ENCODE assay signal across 17 mouse cellular contexts in genomic region chr5:42270286-42271076, GRCm38 (mm10).
DNase-seq lines count a peak whose midpoint lies in the region; ATAC-seq lines count a peak whose summit lies in the region.
"Had no signal": no experiment of that assay in that cellular context is flagged by ENCODE, and none has a peak within 500 bp of the region (broad histone marks: within the 10 kb centered on the region; RNA-seq: fewer than 3 reads in every experiment).

No protein-coding gene starts in this region.

- H3K27me3 ChIP-seq in hindbrain, embryonic 16.5 days (replicated peaks; ENCODE audit: control insufficient read depth, insufficient read depth, low read length): no peaks in the 10 kb centered on the region
- no peaks in the 10 kb centered on the region for H3K27me3 ChIP-seq in midbrain, embryonic 15.5 days (replicated peaks)
- H3K27me3 ChIP-seq: heart, embryonic 13.5 days; liver, embryonic 15.5 days had no signal

- ATAC-seq in frontal cortex, adult (ENCODE audit: low TSS enrichment): peak; percentile 75
- ATAC-seq in hindbrain, embryonic 16.5 days: peak; percentile 56; the same call in 1 of the 2 replicates
- ATAC-seq in midbrain, embryonic 15.5 days (replicated peaks): peak; percentile 65; the same call in 1 of the 2 replicates

- no peaks in the 10 kb centered on the region for H3K9me3 ChIP-seq in hindbrain, embryonic 16.5 days (ENCODE audit: control insufficient read depth, low read length)
- no peaks in the 10 kb centered on the region for H3K9me3 ChIP-seq in midbrain, embryonic 15.5 days
- H3K9me3 ChIP-seq: heart, embryonic 13.5 days; limb, embryonic 10.5 days; liver, embryonic 15.5 days had no signal

- no peak overlapping the region for H3K9ac ChIP-seq in hindbrain, embryonic 16.5 days (ENCODE audit: low read depth, low read length)
- H3K9ac ChIP-seq in midbrain, embryonic 15.5 days: no peak overlapping the region
- H3K9ac ChIP-seq: heart, embryonic 13.5 days; liver, embryonic 15.5 days had no signal

- WGBS in hindbrain, embryonic 16.5 days: 49% methylated on average over 3 of the region's 3 CpGs
- 42% methylated on average over 3 of the region's 3 CpGs for WGBS in midbrain, embryonic 15.5 days

- H3K36me3 ChIP-seq in hindbrain, embryonic 16.5 days (ENCODE audit: control insufficient read depth, insufficient read depth, low read length): no peaks in the 10 kb centered on the region
- H3K36me3 ChIP-seq in midbrain, embryonic 15.5 days (replicated peaks): no peaks in the 10 kb centered on the region
- H3K36me3 ChIP-seq: heart, embryonic 13.5 days; limb, embryonic 10.5 days; liver, embryonic 15.5 days had no signal

- DNase-seq in frontal cortex, postnatal 10 days (ENCODE audit: low spot score in 2 of 2): no peak
- peak; percentile 82 for DNase-seq in brain, adult 2 months (ENCODE audit: low read depth, low spot score)
- DNase-seq in cerebellum, adult 9-10 months: no peak
- DNase-seq in spleen, postnatal 4 days (ENCODE audit: low spot score in 2 of 2): no peak
- no peak for DNase-seq in lung, adult 18-20 months
- DNase-seq: adrenal gland, postnatal 14 days; B cell, adult 2 months; gastrocnemius, postnatal 36 days; kidney, postnatal 10 days; thymus, postnatal 25 days had no signal

- H3K27ac ChIP-seq in hindbrain, embryonic 16.5 days (ENCODE audit: low read depth, low read length): no peak overlapping the region
- H3K27ac ChIP-seq in midbrain, embryonic 15.5 days: peak overlapping the region; percentile 34; the same call in 1 of the 2 replicates
- H3K27ac ChIP-seq: heart, embryonic 13.5 days; limb, embryonic 10.5 days; liver, embryonic 15.5 days; macrophage had no signal

- H3K4me2 ChIP-seq in hindbrain, embryonic 16.5 days (ENCODE audit: low read length): no peak overlapping the region
- H3K4me2 ChIP-seq in midbrain, embryonic 15.5 days: no peak overlapping the region
- H3K4me2 ChIP-seq: heart, embryonic 13.5 days; liver, embryonic 15.5 days had no signal

- no peak overlapping the region for H3K4me3 ChIP-seq in hindbrain, embryonic 16.5 days (ENCODE audit: low read length)
- H3K4me3 ChIP-seq in midbrain, embryonic 15.5 days: no peak overlapping the region
- H3K4me3 ChIP-seq: heart, embryonic 13.5 days; limb, embryonic 10.5 days; liver, embryonic 15.5 days had no signal

- H3K4me1 ChIP-seq in hindbrain, embryonic 16.5 days (ENCODE audit: control insufficient read depth, insufficient read depth, low read depth, low read length): no peaks in the 10 kb centered on the region
- H3K4me1 ChIP-seq in midbrain, embryonic 15.5 days: no peaks in the 10 kb centered on the region
- H3K4me1 ChIP-seq: heart, embryonic 13.5 days; limb, embryonic 10.5 days; liver, embryonic 15.5 days had no signal
